Mouse (Mus musculus) intestine, embryonic 16.5 days (tissue): ENCODE measurements around the gene Frs2. TPM values are rescaled to one million over a fixed set of nuclear protein-coding genes. Genes with fewer than 3 reads are reported as not detected.
A peak's percentile ranks its signal among the peaks of the same experiment; 100 is the strongest.

Experiments
- ATAC-seq: fragments of 200-750 bp; cut with Nextera tagmentation; 2 replicates; pipeline ENCODE4 v1.8.0; 2017; ENCODE audit warnings: moderate TSS enrichment, moderate library complexity
- H3K27ac ChIP-seq: fragments of 300-500 bp; sonication (generic); 2 replicates; pipeline ENCODE4 v1.5.1; 2014; ENCODE audit warnings: mild to moderate bottlenecking, low read length
- H3K27me3 ChIP-seq: fragments of 300-500 bp; sonication (generic); replicated peaks from 2 replicates; pipeline ENCODE4 v1.6.1; 2014; ENCODE audit warnings: low read length, control low read depth, mixed read lengths; ENCODE audit not compliant: control insufficient read depth, insufficient read depth
- H3K36me3 ChIP-seq: fragments of 300-500 bp; sonication (generic); 2 replicates; pipeline ENCODE4 v1.6.1; 2014; ENCODE audit warnings: low read length, control low read depth; ENCODE audit not compliant: control insufficient read depth, insufficient read depth
- H3K4me1 ChIP-seq: fragments of 300-500 bp; sonication (generic); 2 replicates; pipeline ENCODE4 v1.6.1; 2014; ENCODE audit warnings: low read length, control low read depth, mixed read lengths; ENCODE audit not compliant: control insufficient read depth, insufficient read depth
- H3K4me2 ChIP-seq: fragments of 300-500 bp; sonication (generic); 2 replicates; pipeline ENCODE4 v1.6.1; 2014; ENCODE audit warnings: low read depth, low read length, control low read depth
- H3K4me3 ChIP-seq: fragments of 300-500 bp; sonication (generic); 2 replicates; pipeline ENCODE4 v1.5.1; 2014; ENCODE audit warnings: mild to moderate bottlenecking, low read length
- H3K9ac ChIP-seq: fragments of 300-500 bp; sonication (generic); 2 replicates; pipeline ENCODE4 v1.6.1; 2014; ENCODE audit warnings: low read depth, low read length
- H3K9me3 ChIP-seq: fragments of 300-500 bp; sonication (generic); 2 replicates; pipeline ENCODE4 v1.6.1; 2016; ENCODE audit warnings: low read length, control low read depth; ENCODE audit not compliant: control insufficient read depth
- WGBS: fragments of 180-500 bp; shearing (Covaris S2); extraction: QIAGEN DNeasy Blood & Tissue Kit; methylation state at CpG from one replicate; pipeline ENCODE4 v1.1.7; 2014; 5-methylcytosine and 5-hydroxymethylcytosine counted together
- polyA plus RNA-seq: library from polyadenylated mRNA; unstranded; fragments of >200 nt; fragmentation: Nextera tagmentation; extraction: Ambion mirVana; gene quantifications from 2 replicates; pipeline ENCODE4 v1.2.1, GENCODE M21; 2015

The Frs2 gene
- polyA plus RNA-seq, 1 experiment from 2014 or later = 13.9 TPM

GRCm38 (mm10) chr10:117073176-117073575 lies 75.2 kb downstream of the Frs2 start:
- no peak for ATAC-seq
- Histone ChIP-seq H3K9me3 (no peaks in the 10 kb centered on the region), H3K27ac (no peak overlapping the region), H3K27me3 (no peaks in the 10 kb centered on the region), H3K4me1 (no peaks in the 10 kb centered on the region), H3K9ac (no peak overlapping the region), H3K4me3 (no peak overlapping the region), H3K36me3 (peaks cover 27% of the 10 kb centered on the region), H3K4me2 (no peak overlapping the region)
- WGBS = 84% methylated on average over 7 of the region's 7 CpGs

DNA sequence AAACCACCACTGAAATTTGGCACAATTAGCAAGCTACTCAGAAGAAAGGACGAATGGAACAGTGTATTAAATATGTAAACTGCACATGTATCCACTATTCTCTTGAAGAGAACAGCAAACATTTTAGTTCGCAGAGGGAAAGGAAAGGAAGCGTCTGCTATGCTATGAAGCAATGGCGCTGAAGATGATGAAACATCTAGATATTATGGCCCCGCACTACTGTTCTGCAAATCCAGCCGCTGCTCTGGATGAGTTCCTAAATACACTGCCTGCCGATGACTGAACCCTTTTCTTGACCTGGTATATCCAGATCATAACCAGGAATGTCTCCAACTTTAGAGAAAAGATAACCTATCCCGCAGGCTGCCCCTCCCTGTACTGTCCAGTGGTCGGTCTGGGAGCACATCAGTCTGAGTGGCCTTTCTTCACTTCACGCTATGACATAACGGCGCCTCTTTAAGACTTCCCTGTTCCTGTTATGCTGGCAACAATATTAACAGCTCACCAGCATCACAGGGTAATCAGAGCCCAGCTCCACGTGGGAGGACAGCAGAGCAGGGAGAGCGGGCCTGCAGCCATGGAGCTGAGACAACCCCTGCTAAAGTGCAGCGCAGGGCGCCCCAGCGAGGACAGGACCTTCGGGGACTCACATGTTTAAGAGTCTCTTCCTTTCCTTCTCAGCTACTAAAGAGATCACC lies 76.0 kb downstream of the Frs2 start:
- Histone ChIP-seq H3K27me3 (no peaks in the 10 kb centered on the region), H3K4me3 (no peak overlapping the region), H3K9me3 (no peaks in the 10 kb centered on the region), H3K36me3 (peaks cover 27% of the 10 kb centered on the region), H3K9ac (no peak overlapping the region), H3K4me2 (no peak overlapping the region), H3K4me1 (no peaks in the 10 kb centered on the region), H3K27ac (no peak overlapping the region)
- 91% methylated on average over 18 of the region's 18 CpGs for WGBS
- ATAC-seq = no peak

DNA sequence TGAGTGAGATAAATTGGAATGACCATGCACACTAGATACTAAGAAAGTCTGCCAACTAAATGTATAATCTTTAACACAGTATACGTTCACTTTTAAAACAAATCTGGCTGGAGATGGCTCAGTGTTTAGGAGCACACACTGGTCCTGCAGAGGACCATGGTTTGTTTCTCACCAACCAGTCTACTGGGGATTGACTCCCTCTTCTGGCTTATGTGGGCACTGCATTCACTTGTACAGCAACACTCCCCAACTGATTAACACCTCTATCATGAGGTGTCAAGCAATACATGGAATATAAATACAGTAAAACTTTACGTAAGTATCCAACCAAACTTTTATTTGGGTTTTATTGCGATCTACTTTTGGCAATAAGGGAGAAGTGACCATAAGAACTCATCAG lies 79.2 kb downstream of the Frs2 start:
- Histone ChIP-seq H3K4me1 (no peaks in the 10 kb centered on the region), H3K27me3 (no peaks in the 10 kb centered on the region), H3K9me3 (no peaks in the 10 kb centered on the region), H3K4me3 (no peak overlapping the region), H3K9ac (no peak overlapping the region), H3K36me3 (peaks cover 16% of the 10 kb centered on the region), H3K4me2 (no peak overlapping the region), H3K27ac (no peak overlapping the region)
- WGBS = 89% methylated on average over 3 of the region's 3 CpGs
- ATAC-seq = no peak

- Histone ChIP-seq H3K4me2 (peak overlapping the region; percentile 70), H3K36me3 (peaks cover 10% of the 10 kb centered on the region), H3K9ac (peak overlapping the region; percentile 42; the same call in 1 of the 2 replicates), H3K27me3 (no peaks in the 10 kb centered on the region), H3K4me3 (peak overlapping the region; percentile 42), H3K4me1 (0 out of 2 replicates have a peak, but pooled peaks cover 4% of the 10 kb centered on the region), H3K9me3 (no peaks in the 10 kb centered on the region), H3K27ac (peak overlapping the region; percentile 55; the same call in 1 of the 2 replicates)
- 4% methylated on average over 7 of the region's 7 CpGs for WGBS
- peak; percentile 32 for ATAC-seq
These were observed 84.3 kb downstream of the Frs2 start for GRCm38 (mm10) chr10:117064076-117064475.

DNA sequence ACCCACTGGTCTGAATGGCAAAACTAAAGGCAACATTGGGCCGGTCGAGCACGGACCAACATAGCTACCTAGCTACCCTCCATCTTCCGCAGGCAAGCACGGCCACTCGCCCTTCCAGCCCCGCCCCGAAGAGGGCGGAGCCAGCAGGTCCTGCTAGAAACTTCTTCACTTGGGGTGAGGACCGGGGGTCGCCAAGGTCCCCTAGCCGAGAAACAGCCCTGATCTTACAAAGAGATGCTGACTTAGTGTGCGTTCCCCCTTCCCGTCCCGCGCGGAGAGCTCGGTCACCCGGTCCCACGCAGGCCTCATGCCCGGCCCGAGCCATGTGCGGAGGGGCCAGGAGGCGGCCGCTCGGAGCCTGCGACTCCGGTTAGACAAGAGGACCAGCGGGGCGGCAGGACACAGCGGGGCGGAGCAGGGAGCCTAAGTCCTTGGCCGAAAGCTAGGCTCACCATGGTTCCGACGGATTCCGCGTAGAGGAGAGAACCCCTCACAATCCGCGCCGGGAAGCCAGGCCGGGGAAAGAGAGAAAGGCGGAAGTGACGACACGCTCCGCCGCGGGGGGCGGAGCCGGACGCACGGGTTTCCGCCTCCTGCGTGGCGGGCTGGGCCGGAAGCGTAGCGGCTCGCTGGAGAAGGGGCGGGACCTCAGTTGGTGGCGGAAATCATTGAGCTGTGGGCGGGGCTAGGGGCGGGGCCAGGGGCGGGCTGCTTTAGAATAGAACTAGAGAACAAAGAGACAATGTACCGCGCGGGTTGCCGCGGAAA lies 84.9 kb downstream of the Frs2 start, which contains the start of gene Cct2:
TSS of gene Cct2 (minus strand) at position 561 of the 768 bp plus-strand sequence.
- under 1% methylated on average over 68 of the region's 68 CpGs for WGBS
- ATAC-seq = peak; percentile 96
- H3K9ac ChIP-seq = peak within 1 kb of the TSS; percentile 85
- peaks cover 10% of the 10 kb centered on the region for H3K36me3 ChIP-seq
- peak within 1 kb of the TSS; percentile 94 for H3K4me3 ChIP-seq
- no peaks in the 10 kb centered on the region for H3K9me3 ChIP-seq
- H3K27me3 ChIP-seq = no peaks in the 10 kb centered on the region
- peak within 1 kb of the TSS; percentile 91 for H3K4me2 ChIP-seq
- H3K4me1 ChIP-seq = 0 out of 2 replicates have a peak, but pooled peaks cover 4% of the 10 kb centered on the region
- peak within 1 kb of the TSS; percentile 87 for H3K27ac ChIP-seq

GRCm38 (mm10) chr10:117062894-117063253 lies 85.5 kb downstream of the Frs2 start:
- 0 out of 2 replicates have a peak, but pooled peaks cover 4% of the 10 kb centered on the region for H3K4me1 ChIP-seq
- peak overlapping the region; percentile 31; the same call in 1 of the 2 replicates for H3K27ac ChIP-seq
- H3K4me3 ChIP-seq = peak overlapping the region; percentile 94
- H3K9me3 ChIP-seq = no peaks in the 10 kb centered on the region
- ATAC-seq = peak; percentile 27
- H3K36me3 ChIP-seq = peaks cover 10% of the 10 kb centered on the region
- H3K4me2 ChIP-seq = peak overlapping the region; percentile 91
- H3K9ac ChIP-seq = peak overlapping the region; percentile 85
- H3K27me3 ChIP-seq = no peaks in the 10 kb centered on the region
- WGBS = 3% methylated on average over 15 of the region's 15 CpGs

DNA sequence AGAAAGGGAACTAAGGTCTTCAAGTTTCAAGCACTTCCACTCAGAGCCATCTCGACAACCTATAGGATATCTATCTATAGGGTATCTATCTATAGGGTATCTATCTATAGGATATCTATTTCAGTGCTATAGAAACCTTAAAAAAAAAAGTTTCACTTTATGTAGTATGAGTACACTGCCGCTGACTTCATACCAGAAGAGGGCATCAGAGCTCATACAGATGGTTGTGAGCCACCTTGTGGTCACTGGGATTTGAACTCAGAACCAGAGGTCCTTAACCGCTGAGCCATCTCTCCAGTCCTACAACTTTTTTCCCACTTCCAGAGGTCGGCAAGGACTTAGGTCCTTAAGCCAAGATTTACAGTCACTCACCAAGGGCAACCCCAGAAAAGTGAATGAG lies 92.7 kb downstream of the Frs2 start:
- 89% methylated on average over 4 of the region's 4 CpGs for WGBS
- ATAC-seq = no peak
- Histone ChIP-seq H3K9ac (no peak overlapping the region), H3K27ac (no peak overlapping the region), H3K36me3 (peaks cover 52% of the 10 kb centered on the region), H3K4me1 (no peaks in the 10 kb centered on the region), H3K4me3 (no peak overlapping the region), H3K27me3 (no peaks in the 10 kb centered on the region), H3K9me3 (no peaks in the 10 kb centered on the region), H3K4me2 (no peak overlapping the region)

GRCm38 (mm10) chr10:117049961-117050597 lies 98.3 kb downstream of the Frs2 start:
- no peak overlapping the region for H3K4me3 ChIP-seq
- no peaks in the 10 kb centered on the region for H3K27me3 ChIP-seq
- no peak overlapping the region for H3K27ac ChIP-seq
- 77% methylated on average over 4 of the region's 4 CpGs for WGBS
- peaks cover 30% of the 10 kb centered on the region for H3K36me3 ChIP-seq
- H3K4me1 ChIP-seq = no peaks in the 10 kb centered on the region
- no peak overlapping the region for H3K9ac ChIP-seq
- ATAC-seq = no peak
- H3K9me3 ChIP-seq = no peaks in the 10 kb centered on the region
- no peak overlapping the region for H3K4me2 ChIP-seq

- Histone ChIP-seq H3K4me1 (no peaks in the 10 kb centered on the region), H3K27me3 (no peaks in the 10 kb centered on the region), H3K9ac (no peak overlapping the region), H3K27ac (no peak overlapping the region), H3K9me3 (no peaks in the 10 kb centered on the region), H3K4me3 (no peak overlapping the region), H3K36me3 (peaks cover 23% of the 10 kb centered on the region), H3K4me2 (no peak overlapping the region)
- WGBS = 73% methylated on average over 4 of the region's 4 CpGs
- no peak for ATAC-seq
These were observed 99.1 kb downstream of the Frs2 start for GRCm38 (mm10) chr10:117049253-117049652.
